Mouse (Mus musculus) fat pad, adult 2 months (tissue): ENCODE measurements around the gene 2010003K11Rik.
"Not testable (repeated sequence)": the region's sequence is repeated elsewhere in the genome, so short reads cannot be mapped to it uniquely, and the experiment has no call there.

Source experiments
- DNase-seq: peaks from one replicate; pipeline ENCODE4 v3.0.0-alpha.2; 2011; ENCODE audit warnings: low read depth, low spot score; ENCODE audit errors: extremely low read depth

The 2010003K11Rik gene

DNA sequence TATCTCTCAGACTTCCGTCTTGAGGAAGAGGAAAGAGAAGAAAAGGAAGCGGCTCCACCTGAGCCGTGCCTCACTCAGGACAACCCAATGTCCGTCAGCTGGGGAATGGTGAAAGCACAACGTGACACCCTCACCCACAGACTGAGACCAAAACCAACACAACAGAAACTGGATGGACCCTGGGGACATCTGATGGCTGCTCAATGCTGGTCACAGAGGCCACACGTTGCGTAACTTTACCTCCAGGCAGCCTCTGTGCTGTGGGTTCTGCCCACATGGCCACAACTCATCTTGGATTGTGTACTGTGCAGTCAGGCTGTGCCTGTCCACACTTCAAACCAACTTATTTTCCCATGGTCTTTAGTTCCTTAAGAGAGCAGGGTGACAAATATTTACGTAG is 36.4 kb downstream of the 2010003K11Rik start:
- peak; percentile 42 for DNase-seq

GRCm38 (mm10) chr19:4456227-4456626 is 42.2 kb downstream of the 2010003K11Rik start:
- no peak for DNase-seq

DNA sequence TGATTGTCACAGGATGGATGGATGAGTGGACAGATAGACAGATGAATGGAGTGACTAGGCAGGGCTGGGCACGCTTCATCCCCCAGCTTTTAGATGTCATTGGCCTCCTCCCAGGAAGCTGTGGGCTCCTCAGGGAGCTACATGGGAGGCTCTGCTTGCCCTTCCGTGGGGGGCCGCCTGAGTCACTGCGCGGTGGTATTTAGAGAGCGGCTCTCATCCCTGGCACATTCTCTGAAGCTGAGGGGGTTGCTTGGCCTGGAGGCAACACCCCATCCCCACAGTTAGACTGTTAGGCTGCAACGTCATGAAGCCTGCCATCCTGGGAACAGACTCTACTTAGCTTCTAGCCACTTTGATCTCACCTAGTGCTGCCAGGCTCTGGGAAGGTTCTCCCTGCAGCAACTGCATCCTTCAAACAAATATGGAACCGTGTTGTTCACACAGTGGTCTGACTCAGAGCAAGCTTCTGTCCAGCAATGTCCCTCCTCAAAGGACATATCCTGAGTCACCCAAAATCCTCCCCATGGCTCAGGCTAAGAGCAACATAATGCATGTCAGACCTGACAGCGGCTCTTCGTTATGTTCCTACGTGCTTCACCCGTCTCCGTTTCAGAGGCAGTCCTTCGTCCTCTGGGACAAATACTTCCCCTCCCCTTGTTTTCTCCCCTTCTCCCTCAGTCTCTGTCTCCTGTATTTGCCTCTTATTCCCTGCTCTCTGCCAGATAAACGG is 43.1 kb downstream of the 2010003K11Rik start:
- DNase-seq: no peak

GRCm38 (mm10) chr19:4454040-4454439 is 44.3 kb downstream of the 2010003K11Rik start:
- DNase-seq: not testable (repeated sequence)

DNA sequence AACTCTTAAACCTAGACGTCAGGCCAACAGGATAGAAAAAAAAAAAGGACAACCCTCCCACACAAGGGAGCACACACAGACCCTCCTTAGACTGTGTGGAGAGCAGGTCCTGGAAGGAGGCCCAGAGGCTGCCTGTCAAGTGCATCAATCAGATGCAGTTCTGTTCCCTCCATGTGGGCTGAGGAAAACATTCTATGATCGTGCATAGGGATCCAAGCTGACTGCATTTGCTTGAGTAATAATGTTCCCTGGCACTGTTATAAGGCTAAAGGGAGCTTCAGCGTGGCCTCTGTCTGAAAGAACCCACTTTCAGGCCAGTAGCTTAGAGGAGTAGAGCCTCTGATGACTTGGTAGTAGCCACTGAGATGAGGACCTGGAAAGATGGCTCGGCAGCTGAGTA is 45.9 kb downstream of the 2010003K11Rik start:
- no peak for DNase-seq

GRCm38 (mm10) chr19:4451965-4452364 is 46.4 kb downstream of the 2010003K11Rik start:
- no peak for DNase-seq

DNA sequence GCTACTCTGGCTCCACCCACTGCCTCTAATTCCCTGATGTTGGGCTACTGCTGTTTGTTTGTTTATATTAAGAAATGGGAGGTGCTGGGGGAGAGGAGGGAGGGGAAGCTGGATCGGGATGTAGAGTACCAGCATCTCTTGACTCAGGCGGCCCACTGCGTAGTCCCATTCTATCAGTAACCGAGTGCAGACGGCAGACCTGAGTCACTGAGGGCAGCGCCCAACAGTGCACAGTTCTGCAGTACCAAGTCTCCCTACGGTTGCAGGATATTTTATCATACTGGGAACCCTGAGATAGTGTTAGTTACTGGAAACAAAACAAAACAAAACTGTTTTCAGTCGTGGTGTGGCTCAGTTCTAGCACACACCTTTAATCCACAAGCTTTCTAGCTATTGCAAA is 47.3 kb downstream of the 2010003K11Rik start:
- DNase-seq: no peak

DNA sequence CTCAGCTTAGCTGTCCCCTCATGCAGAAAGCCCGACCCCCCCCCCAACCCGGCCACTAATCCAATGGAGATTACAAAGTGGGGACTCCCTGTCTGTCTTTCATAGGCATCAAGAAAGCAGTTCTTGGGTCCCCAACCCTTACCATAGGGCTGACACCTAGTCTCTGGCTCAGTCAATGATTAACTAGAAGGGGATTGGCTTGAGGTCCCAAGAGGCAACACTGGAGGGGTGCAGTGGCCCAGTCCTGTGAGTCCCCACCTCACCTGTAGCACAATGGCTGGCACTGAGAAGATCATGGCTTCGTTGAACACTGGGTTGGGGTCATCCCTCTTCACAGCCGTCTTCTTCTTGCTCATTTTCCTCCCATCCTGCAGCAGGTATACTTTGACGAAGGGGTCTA is 47.7 kb downstream of the 2010003K11Rik start:
- DNase-seq: no peak

DNA sequence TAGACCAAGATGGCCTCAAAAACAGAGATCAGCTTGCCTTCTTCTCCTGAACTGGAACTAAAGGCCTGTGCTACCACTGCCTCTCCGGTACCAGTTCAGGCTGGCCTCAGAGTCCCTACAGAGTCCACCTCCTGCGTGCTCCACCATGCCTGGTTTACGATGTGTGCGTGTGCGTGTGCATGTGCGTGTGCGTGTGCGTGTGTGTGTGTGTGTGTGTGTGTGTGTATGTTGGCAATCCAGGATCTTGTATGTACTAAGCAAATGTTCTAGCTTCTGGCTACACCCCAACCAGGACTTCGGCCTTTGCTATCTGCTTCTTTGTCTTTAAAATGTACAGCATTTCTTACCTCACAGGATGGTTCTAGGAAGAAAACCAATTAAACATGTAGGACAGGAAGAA is 49.2 kb downstream of the 2010003K11Rik start:
- no peak for DNase-seq

GRCm38 (mm10) chr19:4447445-4447844 is 50.9 kb downstream of the 2010003K11Rik start:
- DNase-seq: no peak
